Mouse (Mus musculus) adrenal gland, postnatal 14 days (tissue): Measurements from ENCODE around the gene Cpeb3. TPM values are rescaled to one million over a fixed set of nuclear protein-coding genes. Genes with fewer than 3 reads are reported as not detected.

Source experiments
- DNase-seq: peaks from one replicate; pipeline ENCODE4 v3.0.0; 2021; ENCODE audit warnings: mixed read lengths
- total RNA-seq: library from RNA; stranded (reverse); gene quantifications from 2 replicates; pipeline ENCODE4 v1.2.3, GENCODE M21; 2021

Gene Cpeb3
- total RNA-seq, 1 experiment from 2014 or later: 15.4 TPM

DNA sequence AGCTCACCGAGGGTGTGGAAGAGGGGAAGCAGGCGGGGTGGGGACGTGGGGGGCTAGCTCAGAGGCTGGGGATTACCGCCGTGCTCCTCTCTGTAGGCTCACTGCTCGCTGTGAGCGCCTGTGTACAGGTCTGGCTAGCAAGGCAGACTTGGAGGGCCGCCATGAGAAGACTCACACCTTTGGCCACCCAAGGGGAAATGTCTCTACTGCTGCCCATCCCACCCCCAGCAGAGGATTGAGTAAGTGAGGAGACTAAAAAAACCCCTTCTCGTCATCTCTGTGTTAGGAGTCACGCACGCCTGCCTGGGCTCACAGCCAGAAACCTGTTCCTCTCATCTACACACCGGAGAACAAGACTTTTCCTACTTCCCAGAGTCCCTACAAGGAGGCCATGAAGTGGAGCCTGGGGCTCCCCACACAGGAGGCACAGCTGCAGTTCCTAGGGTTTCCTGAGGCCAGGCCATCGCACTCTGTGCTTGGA lies 182.5 kb downstream of the Cpeb3 start:
- peak; percentile 17 for DNase-seq

DNA sequence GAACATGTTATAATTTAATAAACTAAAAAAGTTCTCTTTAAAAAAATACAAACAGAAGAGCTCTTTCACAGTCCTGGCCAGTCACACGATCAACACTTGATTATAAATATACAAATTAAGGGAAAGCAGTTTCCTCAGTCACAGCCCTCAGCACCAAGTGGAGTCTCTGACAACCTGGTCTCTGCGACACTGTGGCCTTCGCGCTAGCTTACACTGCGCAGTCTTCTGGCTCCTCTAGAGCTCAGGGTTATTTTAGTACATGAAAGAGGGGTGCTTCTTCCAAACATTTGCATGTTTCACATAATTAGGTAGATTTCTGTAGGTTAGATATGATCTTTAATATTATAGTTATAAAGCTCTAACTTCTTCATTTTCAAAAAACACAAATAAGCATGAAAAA lies 186.3 kb downstream of the Cpeb3 start:
- no peak for DNase-seq

DNA sequence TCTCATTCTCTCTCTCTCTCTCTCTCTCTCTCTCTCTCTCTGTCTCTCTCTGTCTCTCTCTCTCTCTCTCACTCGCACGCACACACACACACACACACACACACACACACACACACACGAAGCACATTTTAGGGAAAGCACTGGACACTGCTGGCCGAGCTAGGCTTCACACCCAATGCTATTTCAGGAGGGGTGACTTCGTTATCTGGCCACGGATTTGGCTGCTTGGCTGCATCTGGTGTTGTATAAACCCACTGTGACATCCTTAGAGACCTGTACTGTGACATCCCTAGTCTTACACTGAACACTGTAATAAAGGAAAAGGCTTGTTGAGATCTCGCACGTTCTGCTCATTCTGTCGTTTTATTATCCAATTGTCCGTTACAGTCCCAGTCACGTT lies 187.4 kb downstream of the Cpeb3 start:
- DNase-seq: no peak

DNA sequence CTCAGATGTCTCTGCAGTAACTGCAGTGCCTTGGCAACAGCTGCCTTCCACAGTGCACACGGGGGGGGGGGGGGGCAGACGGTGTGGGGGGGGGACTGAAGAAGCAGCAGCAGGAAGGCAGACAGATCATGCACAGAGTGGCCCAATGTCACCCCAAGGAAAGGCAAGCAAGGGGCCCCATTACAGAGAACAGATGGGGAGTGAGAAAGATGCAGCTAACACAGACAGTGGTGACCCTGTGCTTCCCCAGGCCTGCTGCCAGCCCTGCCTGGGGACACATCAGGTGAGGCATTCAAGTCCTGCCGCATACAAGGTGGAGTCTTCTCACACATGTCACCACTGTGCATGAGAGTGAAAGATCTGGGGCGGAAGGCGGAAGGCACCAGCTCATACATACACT lies 187.9 kb downstream of the Cpeb3 start:
- DNase-seq: no peak

DNA sequence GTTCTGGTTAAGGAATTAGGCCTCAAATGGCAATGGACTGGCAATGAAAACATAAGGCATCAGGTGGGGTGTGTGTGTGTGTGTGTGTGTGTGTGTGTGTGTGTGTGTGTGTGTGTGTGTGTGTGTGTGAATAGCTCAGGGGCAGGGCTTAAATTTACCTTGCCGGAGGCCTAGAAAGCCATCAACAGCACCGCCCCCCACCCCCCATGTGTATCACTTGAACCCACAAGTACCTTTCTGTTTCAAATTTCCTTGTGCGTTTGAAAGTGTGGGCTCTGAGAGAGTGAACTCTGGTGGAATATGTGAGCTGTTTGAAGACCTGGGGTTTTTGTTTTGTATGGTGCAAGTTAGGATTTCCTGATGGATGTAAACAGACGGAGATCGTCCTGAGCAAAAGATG lies 189.5 kb downstream of the Cpeb3 start:
- DNase-seq: no peak

DNA sequence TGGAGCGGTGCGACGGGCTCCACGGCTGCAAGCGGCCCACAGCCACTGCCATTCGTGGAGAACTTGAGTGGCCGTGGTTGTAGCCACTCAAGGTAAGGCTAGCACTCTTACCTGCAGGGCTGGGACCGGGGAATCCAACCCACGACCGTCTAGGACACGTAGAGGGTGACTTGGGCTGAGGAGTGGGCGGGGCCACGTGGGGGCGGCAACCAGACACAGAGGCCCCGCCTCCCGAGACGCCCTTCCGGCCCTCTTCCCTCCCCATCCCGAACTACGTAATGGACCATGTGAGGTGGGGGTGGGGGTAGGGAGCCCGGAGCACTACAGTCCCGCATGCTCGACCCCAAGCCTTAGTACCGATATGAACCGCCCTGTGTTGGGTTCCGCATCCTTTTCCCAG lies 190.0 kb downstream of the Cpeb3 start:
- peak; percentile 92 for DNase-seq

DNA sequence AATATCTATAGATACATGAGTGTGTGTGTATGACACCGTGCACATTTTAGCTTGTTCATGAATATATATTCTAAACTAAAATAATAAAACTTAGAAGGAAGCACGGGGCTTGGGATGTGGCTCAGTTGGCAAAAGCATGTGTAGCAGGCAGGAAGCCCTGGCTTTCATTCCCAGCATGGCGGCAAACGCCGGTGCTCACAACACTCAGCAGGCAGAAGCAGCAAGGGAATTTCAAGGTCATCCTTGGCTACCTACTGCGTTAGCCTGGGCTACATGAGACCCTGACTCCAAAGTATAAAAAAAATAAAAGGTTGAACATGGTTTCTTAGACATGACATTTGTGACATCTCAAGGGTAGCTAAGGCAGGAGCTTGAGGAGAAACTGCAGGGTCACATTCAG lies 191.5 kb downstream of the Cpeb3 start:
- DNase-seq: no peak

DNA sequence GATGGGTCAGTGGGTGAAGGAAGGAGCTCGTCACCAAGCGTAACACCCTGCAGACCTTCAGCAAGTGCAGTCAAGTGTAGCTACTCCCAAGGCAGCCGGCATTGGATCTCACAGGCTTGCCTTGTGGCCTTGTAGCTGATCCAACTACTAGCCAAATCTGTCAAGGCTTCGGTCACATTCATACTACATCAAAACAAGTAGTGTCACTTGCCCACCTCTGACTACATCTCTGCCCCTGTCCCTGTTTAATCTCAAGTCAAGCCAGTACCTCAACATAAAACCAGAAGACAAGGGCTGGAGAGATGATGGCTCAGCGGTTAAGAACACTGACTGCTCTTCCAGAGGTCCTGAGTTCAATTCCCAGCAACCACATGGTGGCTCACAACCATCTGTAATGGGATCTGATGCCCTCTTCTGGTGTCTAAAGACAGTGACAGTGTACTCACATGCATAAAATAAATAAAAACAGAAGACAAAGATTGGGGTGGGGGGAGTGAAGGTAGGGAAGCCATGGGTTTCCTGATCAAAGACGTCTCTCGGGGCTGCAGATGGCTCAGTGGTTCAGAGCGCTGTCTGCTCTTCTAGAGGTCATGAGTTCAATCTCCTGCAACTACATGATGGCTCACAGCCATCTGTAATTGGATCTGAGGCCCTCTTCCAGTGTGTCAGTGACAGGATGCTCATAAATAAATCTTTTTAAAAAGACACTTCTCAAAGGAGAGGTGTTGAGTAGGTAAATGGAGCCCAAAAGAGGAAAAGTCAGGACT lies 194.0 kb downstream of the Cpeb3 start:
- no peak for DNase-seq

DNA sequence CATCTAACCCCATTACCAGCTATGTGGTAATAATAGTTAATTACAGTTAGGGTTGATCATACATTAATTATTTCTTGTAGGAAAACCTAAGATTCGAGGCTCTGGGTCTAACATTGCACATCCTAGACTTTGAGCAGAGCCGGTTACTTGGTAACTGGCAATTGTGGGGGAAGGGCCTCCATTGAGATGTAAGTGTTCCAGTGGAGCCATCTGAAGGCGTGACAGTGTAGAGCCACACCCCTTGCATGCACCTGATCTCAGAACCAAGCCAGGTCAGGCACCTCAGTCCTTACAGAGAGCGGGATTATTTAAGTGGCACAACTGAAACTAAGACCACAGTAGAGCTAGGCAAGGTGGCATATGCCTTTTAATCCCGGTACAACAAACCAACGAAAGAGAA lies 194.9 kb downstream of the Cpeb3 start:
- no peak for DNase-seq

DNA sequence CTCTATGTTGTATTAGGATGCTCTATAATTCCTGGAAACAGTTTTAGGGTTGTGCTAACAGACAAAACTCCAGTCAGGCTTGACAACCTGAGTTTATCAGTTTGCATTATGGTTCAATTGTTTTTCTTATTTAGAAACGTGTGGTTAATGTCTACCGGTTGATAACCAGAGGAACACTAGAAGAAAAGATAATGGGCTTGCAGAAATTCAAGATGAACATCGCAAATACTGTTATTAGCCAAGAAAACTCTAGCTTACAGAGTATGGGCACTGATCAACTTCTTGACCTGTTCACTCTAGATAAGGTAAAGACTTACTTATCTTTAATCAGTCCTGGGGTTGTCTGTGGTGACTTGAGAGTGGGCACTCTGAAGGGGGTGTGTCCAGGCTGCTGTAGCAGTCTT lies 198.5 kb downstream of the Cpeb3 start:
- DNase-seq: no peak

DNA sequence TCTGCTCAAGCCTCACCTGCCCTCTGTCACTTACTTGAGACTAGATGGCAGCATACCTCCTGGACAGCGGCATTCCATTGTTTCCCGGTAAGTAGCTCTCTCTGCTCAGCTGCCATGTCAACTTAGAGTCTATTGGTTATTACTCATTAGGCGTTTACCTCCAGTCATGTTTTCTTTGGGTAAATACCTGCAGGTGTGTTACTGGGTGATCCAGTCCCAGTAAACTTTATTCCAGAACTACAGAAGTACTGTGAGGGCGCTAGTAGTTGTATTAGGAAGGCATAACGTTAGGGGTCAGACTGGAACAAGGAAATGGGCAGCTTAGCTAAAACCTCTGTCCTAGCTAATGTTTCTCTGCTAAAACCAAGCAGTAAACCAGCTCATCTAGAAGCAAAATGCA lies 203.8 kb downstream of the Cpeb3 start:
- no peak for DNase-seq

Other genes with a start within 250 kb of the Cpeb3 start
- gene March5, start 1.1 kb downstream of the Cpeb3 start, total RNA-seq: 143 TPM in 2 replicates
- 76.9 and 81.1 TPM in 2 replicates for gene Ide, start 129.3 kb upstream of the Cpeb3 start, total RNA-seq
- 10.3 and 12.5 TPM in 2 replicates for gene Kif11, start 167.8 kb upstream of the Cpeb3 start, total RNA-seq
- gene Hhex, start 226.2 kb upstream of the Cpeb3 start, total RNA-seq: 28.5 and 33.8 TPM in 2 replicates